Mouse (Mus musculus) stomach, postnatal 0 days (tissue): ENCODE results near the gene Ccl2.

Source experiments
- CTCF ChIP-seq: IDR thresholded peaks from 2 replicates; pipeline ENCODE4 v1.5.1; 2016; ENCODE audit warnings: antibody characterized with exemption, low read depth, mild to moderate bottlenecking, moderate library complexity
- EP300 ChIP-seq: optimal IDR thresholded peaks from 2 replicates; pipeline ENCODE3; 2016; ENCODE audit warnings: antibody characterized with exemption

DNA sequence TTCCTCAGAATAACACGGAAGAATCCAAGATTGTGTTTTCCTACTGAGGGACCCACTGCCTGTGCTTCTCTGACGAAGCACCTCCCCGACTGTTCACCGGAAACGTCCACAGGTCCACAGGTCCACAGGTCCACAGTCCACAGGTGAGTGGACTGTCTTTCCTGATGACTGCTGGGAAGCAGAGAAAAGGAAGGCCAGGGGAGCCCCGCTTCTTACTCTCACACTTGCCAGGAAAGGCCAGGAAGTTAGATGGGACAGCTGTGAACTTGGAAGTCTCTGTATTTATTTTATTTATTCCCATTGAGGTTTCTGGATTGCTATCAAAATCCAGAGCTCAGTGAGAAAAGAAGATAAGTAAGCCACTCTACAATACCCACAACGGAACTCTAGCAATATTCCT, 18.5 kb downstream of the Ccl2 start:
- no peak for TF ChIP-seq CTCF
- no peak for TF ChIP-seq EP300
